Mouse (Mus musculus): ENCODE measurements around the gene Cmss1. TPM values are rescaled to one million over a fixed set of nuclear protein-coding genes. Genes with fewer than 3 reads are reported as not detected.

Cmss1 gene
- total RNA-seq, 4 experiments from 2014 or later, result 19.5 to 24.8 (median 21.3) TPM

- DNase-seq (ENCODE audit: low spot score in 2 of 2), result no peak
Measured at GRCm38 (mm10) chr16:57302792-57303698, 303.6 kb downstream of the Cmss1 start.

GRCm38 (mm10) chr16:57301512-57302115 lies 305.1 kb downstream of the Cmss1 start:
- no peak for DNase-seq (ENCODE audit: low spot score in 2 of 2)

GRCm38 (mm10) chr16:57295216-57295934 lies 311.3 kb downstream of the Cmss1 start:
- no peak for DNase-seq (ENCODE audit: low spot score in 2 of 2)

- DNase-seq (ENCODE audit: low spot score in 2 of 2), result no peak
Measured at GRCm38 (mm10) chr16:57292765-57293164, 313.9 kb downstream of the Cmss1 start, which contains the start of gene Tmem30c. TSS of gene Tmem30c (minus strand) at chr16:57292865.

GRCm38 (mm10) chr16:57292296-57292695 lies 314.4 kb downstream of the Cmss1 start:
- no peak for DNase-seq (ENCODE audit: low spot score in 2 of 2)

- no peak for DNase-seq (ENCODE audit: low spot score in 2 of 2)
Measured at GRCm38 (mm10) chr16:57291696-57292095, 315.0 kb downstream of the Cmss1 start.

- DNase-seq (ENCODE audit: low spot score in 2 of 2), result no peak
Measured at GRCm38 (mm10) chr16:57281417-57281816, 325.2 kb downstream of the Cmss1 start.

GRCm38 (mm10) chr16:57280221-57281217 lies 326.1 kb downstream of the Cmss1 start:
- DNase-seq (ENCODE audit: low spot score in 2 of 2), result no peak

GRCm38 (mm10) chr16:57278976-57279626 lies 327.6 kb downstream of the Cmss1 start:
- no peak for DNase-seq (ENCODE audit: low spot score in 2 of 2)

GRCm38 (mm10) chr16:57269751-57270150 lies 336.9 kb downstream of the Cmss1 start:
- DNase-seq (ENCODE audit: low spot score in 2 of 2), result no peak

GRCm38 (mm10) chr16:57268058-57268841 lies 338.4 kb downstream of the Cmss1 start:
- DNase-seq (ENCODE audit: low spot score in 2 of 2), result peak; percentile 11 to 73

GRCm38 (mm10) chr16:57267068-57267467 lies 339.6 kb downstream of the Cmss1 start:
- no peak for DNase-seq (ENCODE audit: low spot score in 2 of 2)

- no peak for DNase-seq (ENCODE audit: low spot score in 2 of 2)
Measured at GRCm38 (mm10) chr16:57260152-57260551, 346.5 kb downstream of the Cmss1 start.

GRCm38 (mm10) chr16:57259356-57260083 lies 347.1 kb downstream of the Cmss1 start:
- no peak for DNase-seq (ENCODE audit: low spot score in 2 of 2)
